Comparison of ENCODE assay signal across 25 mouse cellular contexts in the genomic region with DNA sequence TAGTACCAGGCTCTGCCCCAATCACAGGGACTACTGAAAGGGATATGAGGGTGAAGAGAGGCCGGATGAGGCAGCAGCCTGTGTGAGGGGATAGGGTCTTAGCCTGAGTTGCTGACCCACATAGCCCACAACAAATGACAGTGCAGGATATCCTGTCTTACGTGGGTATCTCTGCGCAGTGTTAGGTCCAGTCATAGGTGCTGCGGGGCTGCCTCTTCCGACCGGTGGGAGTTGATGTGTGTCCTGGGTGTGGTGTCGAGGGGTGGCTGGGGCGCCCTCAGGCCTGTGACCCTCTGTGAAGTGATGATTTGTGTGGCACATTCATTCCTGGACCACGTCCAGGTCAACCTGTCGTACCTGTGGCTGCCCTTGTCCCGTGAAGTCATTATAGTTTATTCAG. TPM values are rescaled to one million over a fixed set of nuclear protein-coding genes. Genes with fewer than 3 reads are reported as not detected.
DNase-seq lines count a peak whose midpoint lies in the region; ATAC-seq and TF ChIP-seq lines count a peak whose summit lies in the region.
"Had no signal": no experiment of that assay in that cellular context is flagged by ENCODE, and none has a peak within 500 bp of the region (broad histone marks: within the 10 kb centered on the region; RNA-seq: fewer than 3 reads in every experiment).

No protein-coding gene starts in this region.

- H3K36me3 ChIP-seq in liver, embryonic 11.5 days (ENCODE audit: control insufficient read depth, insufficient read depth, low read length): peaks cover 25% of the 10 kb centered on the region
- peaks cover 34% of the 10 kb centered on the region for H3K36me3 ChIP-seq in liver, postnatal 0 days (replicated peaks; ENCODE audit: insufficient read depth, low read length)
- H3K36me3 ChIP-seq in liver, embryonic 13.5 days: peaks cover 43% of the 10 kb centered on the region
- H3K36me3 ChIP-seq in liver, embryonic 16.5 days (ENCODE audit: control insufficient read depth, insufficient read depth): peaks cover 33% of the 10 kb centered on the region
- peaks cover 45% of the 10 kb centered on the region for H3K36me3 ChIP-seq in hindbrain, embryonic 14.5 days (replicated peaks; ENCODE audit: control insufficient read depth, insufficient read depth)

- no peak for TF ChIP-seq CTCF in liver, postnatal 0 days (IDR thresholded peaks at IDR 0.05; ENCODE audit: low read depth)

- no peak for DNase-seq in liver, embryonic 11.5 days (ENCODE audit: low spot score)
- no peak for DNase-seq in liver, postnatal 0 days
- DNase-seq in liver, embryonic 13.5 days: no peak
- DNase-seq in hindbrain, embryonic 14.5 days (ENCODE audit: low spot score): no peak
- DNase-seq: cerebellum, adult 11 months; cerebellum, adult 2 months; cerebellum, adult 9-11 months; cerebellum, postnatal 25 days; gastrocnemius, adult 2 months; gastrocnemius, postnatal 14 days; heart, adult 11 months had no signal

- ATAC-seq in liver, embryonic 11.5 days (replicated peaks; ENCODE audit: low FRiP score): peak; percentile 20; the same call in 1 of the 2 replicates
- ATAC-seq in liver, postnatal 0 days: no peak
- peak; percentile 8; the same call in 1 of the 2 replicates for ATAC-seq in erythroid progenitor cell, adult 5-6 weeks (replicated peaks; ENCODE audit: low FRiP score, poor library complexity, severe bottlenecking)
- ATAC-seq in liver, embryonic 13.5 days (ENCODE audit: low read depth): peak; percentile 35
- peak; percentile 23 for ATAC-seq in liver, embryonic 16.5 days (ENCODE audit: low read depth)
- no peak for ATAC-seq in CD4-positive, CD25-positive, alpha-beta regulatory T cell, adult 4 months
- ATAC-seq in hindbrain, embryonic 14.5 days (ENCODE audit: low FRiP score): no peak
- ATAC-seq: activated CD4-positive, CD25-positive, alpha-beta regulatory T cell, adult 4 months; forebrain, embryonic 15.5 days; hindbrain, embryonic 16.5 days had no signal

- H3K4me3 ChIP-seq in liver, embryonic 11.5 days (ENCODE audit: low read depth, low read length): no peak overlapping the region
- H3K4me3 ChIP-seq in liver, postnatal 0 days (ENCODE audit: low read depth, low read length): no peak overlapping the region
- no peak overlapping the region for H3K4me3 ChIP-seq in liver, embryonic 13.5 days (replicated peaks)
- no peak overlapping the region for H3K4me3 ChIP-seq in liver, embryonic 16.5 days (ENCODE audit: low read depth, low read length)
- H3K4me3 ChIP-seq in hindbrain, embryonic 14.5 days (replicated peaks; ENCODE audit: low read length): no peak overlapping the region
- H3K4me3 ChIP-seq: embryonic facial prominence, embryonic 12.5 days; embryonic facial prominence, embryonic 15.5 days; forebrain, embryonic 12.5 days; forebrain, embryonic 15.5 days; gastrocnemius, adult 2 months; hindbrain, embryonic 12.5 days had no signal

- H3K4me1 ChIP-seq in liver, embryonic 11.5 days (replicated peaks; ENCODE audit: control insufficient read depth, insufficient read depth, low read length): no peaks in the 10 kb centered on the region; the same call in 1 of the 2 replicates
- H3K4me1 ChIP-seq in liver, postnatal 0 days (ENCODE audit: insufficient read depth): no peaks in the 10 kb centered on the region
- peaks cover 36% of the 10 kb centered on the region for H3K4me1 ChIP-seq in liver, embryonic 13.5 days (replicated peaks)
- no peaks in the 10 kb centered on the region for H3K4me1 ChIP-seq in liver, embryonic 16.5 days (ENCODE audit: control insufficient read depth, low read depth, low read length)
- no peaks in the 10 kb centered on the region for H3K4me1 ChIP-seq in hindbrain, embryonic 14.5 days (replicated peaks; ENCODE audit: control insufficient read depth, insufficient read depth, low read length)
- H3K4me1 ChIP-seq: embryonic facial prominence, embryonic 12.5 days; embryonic facial prominence, embryonic 15.5 days; forebrain, embryonic 12.5 days; forebrain, embryonic 15.5 days; hindbrain, embryonic 12.5 days had no signal

- TF ChIP-seq EP300 in liver, postnatal 0 days (IDR thresholded peaks at IDR 0.05; ENCODE audit: low read depth): no peak

- no peaks in the 10 kb centered on the region for H3K27me3 ChIP-seq in liver, embryonic 11.5 days (replicated peaks; ENCODE audit: control insufficient read depth, insufficient read depth, low read length)
- no peaks in the 10 kb centered on the region for H3K27me3 ChIP-seq in liver, postnatal 0 days (ENCODE audit: insufficient read depth, low read length)
- no peaks in the 10 kb centered on the region for H3K27me3 ChIP-seq in liver, embryonic 13.5 days
- no peaks in the 10 kb centered on the region for H3K27me3 ChIP-seq in liver, embryonic 16.5 days (ENCODE audit: control insufficient read depth, insufficient read depth, low read depth, low read length)
- no peaks in the 10 kb centered on the region for H3K27me3 ChIP-seq in hindbrain, embryonic 14.5 days (ENCODE audit: control insufficient read depth, insufficient read depth, low read length)
- H3K27me3 ChIP-seq: embryonic facial prominence, embryonic 12.5 days; embryonic facial prominence, embryonic 15.5 days; forebrain, embryonic 12.5 days; forebrain, embryonic 15.5 days; hindbrain, embryonic 12.5 days had no signal

- no peaks in the 10 kb centered on the region for H3K9me3 ChIP-seq in liver, embryonic 11.5 days (ENCODE audit: control insufficient read depth, low read length)
- no peaks in the 10 kb centered on the region for H3K9me3 ChIP-seq in liver, postnatal 0 days (ENCODE audit: low read length)
- no peaks in the 10 kb centered on the region for H3K9me3 ChIP-seq in liver, embryonic 13.5 days (replicated peaks)
- no peaks in the 10 kb centered on the region for H3K9me3 ChIP-seq in liver, embryonic 16.5 days (replicated peaks; ENCODE audit: control insufficient read depth, low read length)
- H3K9me3 ChIP-seq in hindbrain, embryonic 14.5 days (ENCODE audit: control insufficient read depth, low read length): no peaks in the 10 kb centered on the region
- H3K9me3 ChIP-seq: embryonic facial prominence, embryonic 12.5 days; embryonic facial prominence, embryonic 15.5 days; forebrain, embryonic 12.5 days; forebrain, embryonic 15.5 days; hindbrain, embryonic 12.5 days had no signal

- H3K4me2 ChIP-seq in liver, embryonic 11.5 days: no peak overlapping the region
- H3K4me2 ChIP-seq in liver, postnatal 0 days (ENCODE audit: low read depth, low read length): no peak overlapping the region
- no peak overlapping the region for H3K4me2 ChIP-seq in liver, embryonic 13.5 days
- H3K4me2 ChIP-seq in liver, embryonic 16.5 days (ENCODE audit: low read depth, low read length): no peak overlapping the region
- no peak overlapping the region for H3K4me2 ChIP-seq in hindbrain, embryonic 14.5 days (replicated peaks)
- H3K4me2 ChIP-seq: embryonic facial prominence, embryonic 12.5 days; embryonic facial prominence, embryonic 15.5 days; forebrain, embryonic 12.5 days; forebrain, embryonic 15.5 days; heart, embryonic 11.5 days; hindbrain, embryonic 12.5 days had no signal

- H3K27ac ChIP-seq in liver, embryonic 11.5 days (ENCODE audit: low read depth, low read length): no peak overlapping the region
- H3K27ac ChIP-seq in liver, postnatal 0 days (ENCODE audit: low read depth): no peak overlapping the region
- no peak overlapping the region for H3K27ac ChIP-seq in liver, embryonic 13.5 days
- H3K27ac ChIP-seq in liver, embryonic 16.5 days (ENCODE audit: low read length): no peak overlapping the region
- H3K27ac ChIP-seq in hindbrain, embryonic 14.5 days: no peak overlapping the region
- H3K27ac ChIP-seq: embryonic facial prominence, embryonic 12.5 days; embryonic facial prominence, embryonic 15.5 days; forebrain, embryonic 12.5 days; forebrain, embryonic 15.5 days; gastrocnemius, adult 2 months; hindbrain, embryonic 12.5 days had no signal

- H3K9ac ChIP-seq in liver, embryonic 11.5 days (ENCODE audit: low read depth, low read length): no peak overlapping the region
- H3K9ac ChIP-seq in liver, postnatal 0 days (replicated peaks): no peak overlapping the region
- no peak overlapping the region for H3K9ac ChIP-seq in liver, embryonic 13.5 days
- H3K9ac ChIP-seq in liver, embryonic 16.5 days (ENCODE audit: low read depth, low read length): no peak overlapping the region
- no peak overlapping the region for H3K9ac ChIP-seq in hindbrain, embryonic 14.5 days
- H3K9ac ChIP-seq: embryonic facial prominence, embryonic 12.5 days; embryonic facial prominence, embryonic 15.5 days; forebrain, embryonic 12.5 days; forebrain, embryonic 15.5 days; hindbrain, embryonic 12.5 days had no signal

- WGBS in liver, embryonic 11.5 days: 84% methylated on average over 11 of the region's 11 CpGs
- WGBS in liver, postnatal 0 days (ENCODE audit: insufficient replicate concordance): 86% methylated on average over 11 of the region's 11 CpGs
- WGBS in liver, embryonic 13.5 days (ENCODE audit: insufficient replicate concordance): 83% methylated on average over 11 of the region's 11 CpGs
- WGBS in liver, embryonic 16.5 days (ENCODE audit: insufficient replicate concordance): 83% methylated on average over 11 of the region's 11 CpGs
- WGBS in hindbrain, embryonic 14.5 days: 84% methylated on average over 11 of the region's 11 CpGs

RNA-seq across cellular contexts. Expression of a gene that starts 20.6 kb away (rescaled TPM):
- polyA plus RNA-seq in liver, embryonic 11.5 days (2014; fragmentation: Nextera tagmentation; extraction: Ambion mirVana): 0.53 and 0.78 TPM in 2 replicates
- 0.55 and 0.66 TPM in 2 replicates for polyA plus RNA-seq in liver, postnatal 0 days (2015; fragmentation: Nextera tagmentation; extraction: Ambion mirVana)
- total RNA-seq in erythroid progenitor cell, adult 5-6 weeks (2015; ENCODE audit: low replicate concordance): 0.42 and 1.1 TPM in 2 replicates
- total RNA-seq in erythroid progenitor cell, adult 5-6 weeks (2017; ENCODE audit: low replicate concordance): 0.39 and 0.83 TPM in 2 replicates
- 0.16 and 0.22 TPM in 2 replicates for polyA plus RNA-seq in liver, embryonic 13.5 days (2015; fragmentation: Nextera tagmentation; extraction: Ambion mirVana)
- polyA plus RNA-seq in liver, embryonic 16.5 days (2015; fragmentation: Nextera tagmentation; extraction: Ambion mirVana): 0.39 and 0.47 TPM in 2 replicates
- polyA plus RNA-seq in CD4-positive, CD25-positive, alpha-beta regulatory T cell, adult 4 months (2017; shearing (Covaris generic)): under 1 TPM; 0.25 to 0.35 TPM
- 1.7 and 2.5 TPM in 2 replicates for polyA plus RNA-seq in hindbrain, embryonic 14.5 days (2014; fragmentation: Nextera tagmentation; extraction: Ambion mirVana)
- total RNA-seq: common myeloid progenitor, adult 5-6 weeks; hematopoietic stem cell, adult 5-6 weeks had no signal
- polyA plus RNA-seq: C2C12 had no signal

Comparison
In these comparisons a context has a peak if more than half of its experiments do, and no peak if none do; other contexts are left out.
1. ATAC-seq: peak in liver, embryonic 11.5 days (single experiment), erythroid progenitor cell, adult 5-6 weeks (single experiment), liver, embryonic 13.5 days (single experiment) and liver, embryonic 16.5 days (single experiment); none in liver, postnatal 0 days (single experiment), CD4-positive, CD25-positive, alpha-beta regulatory T cell, adult 4 months (single experiment) and hindbrain, embryonic 14.5 days (single experiment).